Mouse (Mus musculus): ENCODE measurements at regions not wholly inside any gene's neighbourhood (a gene's known extent, or its start where the extent isn't known, plus 50 kb on each side); places are given as distances from the start of the nearest gene placed in this dataset.

GRCm38 (mm10) chr13:99764097-99764714 lies 136.7 kb downstream of the Cartpt start:
- H3K27ac ChIP-seq (ENCODE audit: insufficient read depth, low read length), result no peak overlapping the region
- 61% methylated on average over 6 of the region's 6 CpGs for WGBS
- no peaks in the 10 kb centered on the region for H3K36me3 ChIP-seq (ENCODE audit: control insufficient read depth, insufficient read depth, low read length)
- TF ChIP-seq CTCF (IDR thresholded peaks at IDR 0.05; ENCODE audit: extremely low read depth, insufficient read depth, insufficient read length, insufficient replicate concordance) (no peak), POLR2A (IDR thresholded peaks at IDR 0.05; ENCODE audit: low read depth, low read length) (no peak)
- H3K4me3 ChIP-seq (ENCODE audit: extremely low read depth, insufficient read depth, insufficient read length), result no peak overlapping the region
- DNase-seq (ENCODE audit: low read depth in 1 of 2, low spot score in 2 of 2), result no peak
- no peaks in the 10 kb centered on the region for H3K4me1 ChIP-seq (ENCODE audit: control insufficient read depth, insufficient read depth, insufficient read length)
- H3K27me3 ChIP-seq (ENCODE audit: control insufficient read depth, insufficient read depth, low read length), result no peaks in the 10 kb centered on the region

GRCm38 (mm10) chr13:99761843-99762242 lies 139.0 kb downstream of the Cartpt start:
- 79% methylated on average over 9 of the region's 9 CpGs for WGBS
- Histone ChIP-seq H3K27me3 (ENCODE audit: control insufficient read depth, insufficient read depth, low read length) (no peaks in the 10 kb centered on the region), H3K27ac (ENCODE audit: insufficient read depth, low read length) (no peak overlapping the region), H3K36me3 (ENCODE audit: control insufficient read depth, insufficient read depth, low read length) (no peaks in the 10 kb centered on the region), H3K4me1 (ENCODE audit: control insufficient read depth, insufficient read depth, insufficient read length) (no peaks in the 10 kb centered on the region), H3K4me3 (ENCODE audit: extremely low read depth, insufficient read depth, insufficient read length) (no peak overlapping the region)
- no peak for DNase-seq (ENCODE audit: low read depth in 1 of 2, low spot score in 2 of 2)
- TF ChIP-seq POLR2A (IDR thresholded peaks at IDR 0.05; ENCODE audit: low read depth, low read length) (no peak), CTCF (IDR thresholded peaks at IDR 0.05; ENCODE audit: extremely low read depth, insufficient read depth, insufficient read length, insufficient replicate concordance) (no peak)

DNA sequence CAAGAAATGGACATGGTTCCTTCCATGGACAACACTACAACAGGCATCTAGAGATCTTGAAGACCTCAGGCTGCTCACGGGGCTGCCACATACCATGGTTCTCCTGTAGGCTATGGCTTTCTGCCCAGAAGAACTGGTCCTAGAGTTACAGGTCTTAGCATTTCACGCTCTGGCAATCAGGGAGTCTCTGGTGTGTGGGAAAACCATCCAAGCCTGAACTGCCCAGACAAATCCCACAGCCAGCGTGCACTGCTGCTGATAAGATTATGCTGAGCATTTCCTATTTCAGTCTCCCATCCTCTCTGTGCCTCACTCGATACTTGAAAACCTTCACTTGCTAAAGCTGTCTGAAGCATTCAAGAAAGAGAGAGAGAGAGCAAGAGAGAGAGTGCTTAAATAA lies 139.5 kb downstream of the Cartpt start:
- Histone ChIP-seq H3K4me3 (ENCODE audit: extremely low read depth, insufficient read depth, insufficient read length) (no peak overlapping the region), H3K36me3 (ENCODE audit: control insufficient read depth, insufficient read depth, low read length) (no peaks in the 10 kb centered on the region), H3K4me1 (ENCODE audit: control insufficient read depth, insufficient read depth, insufficient read length) (no peaks in the 10 kb centered on the region), H3K27ac (ENCODE audit: insufficient read depth, low read length) (no peak overlapping the region), H3K27me3 (ENCODE audit: control insufficient read depth, insufficient read depth, low read length) (no peaks in the 10 kb centered on the region)
- DNase-seq (ENCODE audit: low read depth in 1 of 2, low spot score in 2 of 2), result no peak
- TF ChIP-seq CTCF (IDR thresholded peaks at IDR 0.05; ENCODE audit: extremely low read depth, insufficient read depth, insufficient read length, insufficient replicate concordance) (no peak), POLR2A (IDR thresholded peaks at IDR 0.05; ENCODE audit: low read depth, low read length) (no peak)
- 40% methylated on average over 4 of the region's 4 CpGs for WGBS

DNA sequence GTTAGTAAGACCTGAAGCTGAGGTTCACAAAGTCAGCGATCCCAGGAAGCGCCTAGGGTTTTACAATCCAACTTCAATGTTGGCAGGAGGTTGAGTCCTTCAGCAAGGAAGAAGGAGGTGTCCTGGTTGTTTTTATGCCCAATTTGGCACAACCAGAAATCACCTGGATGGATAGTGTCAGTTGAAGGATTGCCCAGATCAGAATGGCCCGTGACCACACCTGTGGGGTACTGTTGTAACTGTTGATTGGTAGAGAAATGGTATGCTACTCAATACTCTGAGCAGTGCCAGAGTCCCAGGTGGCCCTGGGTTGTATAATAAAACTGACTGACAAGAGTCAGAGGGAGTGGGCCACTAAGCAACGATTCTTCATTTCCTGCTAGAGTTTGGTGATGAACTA lies 140.2 kb downstream of the Cartpt start:
- Histone ChIP-seq H3K36me3 (ENCODE audit: control insufficient read depth, insufficient read depth, low read length) (no peaks in the 10 kb centered on the region), H3K4me3 (ENCODE audit: extremely low read depth, insufficient read depth, insufficient read length) (no peak overlapping the region), H3K27me3 (ENCODE audit: control insufficient read depth, insufficient read depth, low read length) (no peaks in the 10 kb centered on the region), H3K27ac (ENCODE audit: insufficient read depth, low read length) (no peak overlapping the region), H3K4me1 (ENCODE audit: control insufficient read depth, insufficient read depth, insufficient read length) (no peaks in the 10 kb centered on the region)
- 78% methylated on average over 4 of the region's 4 CpGs for WGBS
- DNase-seq (ENCODE audit: low read depth in 1 of 2, low spot score in 2 of 2), result no peak
- TF ChIP-seq POLR2A (IDR thresholded peaks at IDR 0.05; ENCODE audit: low read depth, low read length) (no peak), CTCF (IDR thresholded peaks at IDR 0.05; ENCODE audit: extremely low read depth, insufficient read depth, insufficient read length, insufficient replicate concordance) (no peak)

DNA sequence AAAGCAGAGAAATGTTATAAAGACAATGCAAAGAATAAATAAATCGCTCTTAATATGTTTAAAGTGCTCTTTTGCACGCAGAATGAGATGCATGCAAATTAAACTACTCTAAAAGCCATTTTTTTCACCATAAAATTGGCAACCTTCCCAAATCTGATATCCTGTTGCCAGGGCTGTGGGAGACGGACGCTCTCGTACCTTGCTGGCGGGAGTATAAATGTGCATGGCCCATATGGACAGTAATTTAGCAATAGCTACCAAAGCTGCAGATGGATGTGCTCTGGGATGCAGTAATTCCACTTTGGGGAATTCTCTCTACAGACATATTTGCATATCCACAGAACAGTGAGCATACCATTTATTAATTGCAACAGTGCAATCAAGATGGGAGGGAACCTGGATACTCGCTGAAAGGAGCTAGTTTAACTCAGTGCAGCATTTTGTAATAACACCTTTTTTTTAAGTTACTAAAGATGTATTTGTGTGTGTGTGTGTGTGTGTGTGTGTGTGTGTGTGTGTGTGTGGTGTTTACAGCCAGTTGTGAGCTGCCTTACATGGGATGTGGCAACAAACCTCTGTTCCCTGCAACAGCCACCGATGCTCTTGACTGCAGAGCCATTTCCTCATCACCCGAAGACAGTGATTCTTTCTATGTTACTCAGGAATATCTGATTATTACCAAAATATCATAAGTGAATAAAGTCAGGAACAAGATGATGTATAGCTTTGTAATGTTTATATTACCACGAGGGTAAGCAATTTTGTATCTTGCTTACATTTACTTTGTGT lies 141.4 kb downstream of the Cartpt start:
- no peaks in the 10 kb centered on the region for H3K27me3 ChIP-seq (ENCODE audit: control insufficient read depth, insufficient read depth, low read length)
- no peak for DNase-seq (ENCODE audit: low read depth in 1 of 2, low spot score in 2 of 2)
- TF ChIP-seq CTCF (IDR thresholded peaks at IDR 0.05; ENCODE audit: extremely low read depth, insufficient read depth, insufficient read length, insufficient replicate concordance), result no peak
- TF ChIP-seq POLR2A (IDR thresholded peaks at IDR 0.05; ENCODE audit: low read depth, low read length), result no peak
- no peaks in the 10 kb centered on the region for H3K4me1 ChIP-seq (ENCODE audit: control insufficient read depth, insufficient read depth, insufficient read length)
- H3K36me3 ChIP-seq (ENCODE audit: control insufficient read depth, insufficient read depth, low read length), result no peaks in the 10 kb centered on the region
- no peak overlapping the region for H3K27ac ChIP-seq (ENCODE audit: insufficient read depth, low read length)
- H3K4me3 ChIP-seq (ENCODE audit: extremely low read depth, insufficient read depth, insufficient read length), result no peak overlapping the region
- 79% methylated on average over 10 of the region's 10 CpGs for WGBS

GRCm38 (mm10) chr13:99754701-99755100 lies 146.2 kb downstream of the Cartpt start:
- Histone ChIP-seq H3K27me3 (ENCODE audit: control insufficient read depth, insufficient read depth, low read length) (no peaks in the 10 kb centered on the region), H3K4me1 (ENCODE audit: control insufficient read depth, insufficient read depth, insufficient read length) (no peaks in the 10 kb centered on the region), H3K36me3 (ENCODE audit: control insufficient read depth, insufficient read depth, low read length) (no peaks in the 10 kb centered on the region), H3K27ac (ENCODE audit: insufficient read depth, low read length) (no peak overlapping the region), H3K4me3 (ENCODE audit: extremely low read depth, insufficient read depth, insufficient read length) (no peak overlapping the region)
- no peak for TF ChIP-seq CTCF (IDR thresholded peaks at IDR 0.05; ENCODE audit: extremely low read depth, insufficient read depth, insufficient read length, insufficient replicate concordance)
- no peak for TF ChIP-seq POLR2A (IDR thresholded peaks at IDR 0.05; ENCODE audit: low read depth, low read length)
- DNase-seq (ENCODE audit: low read depth in 1 of 2, low spot score in 2 of 2), result no peak
- 87% methylated on average over 5 of the region's 5 CpGs for WGBS

DNA sequence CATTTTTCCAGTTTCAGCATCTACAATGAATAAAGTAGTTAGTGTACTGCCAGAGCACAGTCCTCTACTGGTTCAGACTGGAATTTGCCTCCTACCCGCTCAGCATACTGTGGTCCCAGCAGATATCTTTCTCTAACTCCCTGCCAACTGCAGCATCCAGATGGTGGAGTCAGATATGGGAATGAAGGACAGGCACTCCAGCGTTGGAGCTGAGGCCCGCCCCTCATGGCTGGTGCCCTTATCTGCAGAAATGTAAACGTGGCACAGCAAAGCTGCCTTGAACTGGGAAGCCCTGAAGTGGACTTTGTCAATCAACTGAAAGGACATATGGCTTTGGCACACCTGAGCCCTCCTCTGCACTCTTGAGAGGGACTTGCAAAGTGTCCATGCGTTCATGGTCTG lies 146.6 kb downstream of the Cartpt start:
- TF ChIP-seq CTCF (IDR thresholded peaks at IDR 0.05; ENCODE audit: extremely low read depth, insufficient read depth, insufficient read length, insufficient replicate concordance) (no peak), POLR2A (IDR thresholded peaks at IDR 0.05; ENCODE audit: low read depth, low read length) (no peak)
- 54% methylated on average over 5 of the region's 5 CpGs for WGBS
- H3K4me3 ChIP-seq (ENCODE audit: extremely low read depth, insufficient read depth, insufficient read length), result no peak overlapping the region
- no peaks in the 10 kb centered on the region for H3K4me1 ChIP-seq (ENCODE audit: control insufficient read depth, insufficient read depth, insufficient read length)
- H3K27ac ChIP-seq (ENCODE audit: insufficient read depth, low read length), result no peak overlapping the region
- no peaks in the 10 kb centered on the region for H3K36me3 ChIP-seq (ENCODE audit: control insufficient read depth, insufficient read depth, low read length)
- H3K27me3 ChIP-seq (ENCODE audit: control insufficient read depth, insufficient read depth, low read length), result no peaks in the 10 kb centered on the region
- no peak for DNase-seq (ENCODE audit: low read depth in 1 of 2, low spot score in 2 of 2)
